Mouse (Mus musculus): ENCODE results near the gene Fhod1. TPM values are rescaled to one million over a fixed set of nuclear protein-coding genes. Genes with fewer than 3 reads are reported as not detected.
A peak's percentile ranks its signal among the peaks of the same experiment; 100 is the strongest.

Gene Fhod1
- polyA plus RNA-seq, 1 experiment from 2014 or later = 0.98 TPM

DNA sequence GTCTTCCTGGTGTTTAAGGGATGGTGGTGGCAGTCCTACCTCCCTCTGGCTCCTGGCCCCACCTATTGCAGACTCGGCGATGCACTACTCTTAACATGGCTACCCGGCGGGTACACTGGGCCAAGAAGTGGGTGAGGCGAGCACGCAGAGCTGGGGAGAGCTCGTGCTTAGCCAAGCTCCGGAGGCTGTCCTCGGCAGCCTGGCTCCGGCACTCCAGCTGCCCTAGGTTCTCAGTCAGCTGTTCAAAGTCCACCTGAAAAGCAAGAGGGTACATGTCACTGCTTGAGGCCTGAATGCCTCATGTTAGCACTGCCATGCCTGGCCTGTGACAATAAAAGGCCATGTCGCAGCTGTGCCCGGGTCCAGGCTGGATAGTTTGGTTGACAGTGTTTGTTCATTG, 17.4 kb downstream of the Fhod1 start:
- Histone ChIP-seq H3K4me3 (no peak overlapping the region), H3K27me3 (replicated peaks) (no peaks in the 10 kb centered on the region), H3K4me2 (replicated peaks) (no peak overlapping the region), H3K4me1 (peaks cover 11% of the 10 kb centered on the region), H3K9me3 (no peaks in the 10 kb centered on the region), H3K27ac (no peak overlapping the region), H3K36me3 (peaks cover 62% of the 10 kb centered on the region), H3K9ac (no peak overlapping the region)
- ATAC-seq (ENCODE audit: low FRiP score, low read depth) = no peak
- WGBS = 96% methylated on average over 12 of the region's 12 CpGs

GRCm38 (mm10) chr8:105326968-105327367, 20.8 kb downstream of the Fhod1 start:
- ATAC-seq (ENCODE audit: low FRiP score, low read depth) = no peak
- Histone ChIP-seq H3K9ac (peak overlapping the region; percentile 71), H3K4me3 (peak overlapping the region; percentile 70), H3K27ac (no peak overlapping the region), H3K36me3 (peaks cover 54% of the 10 kb centered on the region), H3K9me3 (no peaks in the 10 kb centered on the region), H3K4me1 (peaks cover 21% of the 10 kb centered on the region), H3K4me2 (replicated peaks) (peak overlapping the region; percentile 82), H3K27me3 (replicated peaks) (no peaks in the 10 kb centered on the region)
- 49% methylated on average over 6 of the region's 6 CpGs for WGBS

DNA sequence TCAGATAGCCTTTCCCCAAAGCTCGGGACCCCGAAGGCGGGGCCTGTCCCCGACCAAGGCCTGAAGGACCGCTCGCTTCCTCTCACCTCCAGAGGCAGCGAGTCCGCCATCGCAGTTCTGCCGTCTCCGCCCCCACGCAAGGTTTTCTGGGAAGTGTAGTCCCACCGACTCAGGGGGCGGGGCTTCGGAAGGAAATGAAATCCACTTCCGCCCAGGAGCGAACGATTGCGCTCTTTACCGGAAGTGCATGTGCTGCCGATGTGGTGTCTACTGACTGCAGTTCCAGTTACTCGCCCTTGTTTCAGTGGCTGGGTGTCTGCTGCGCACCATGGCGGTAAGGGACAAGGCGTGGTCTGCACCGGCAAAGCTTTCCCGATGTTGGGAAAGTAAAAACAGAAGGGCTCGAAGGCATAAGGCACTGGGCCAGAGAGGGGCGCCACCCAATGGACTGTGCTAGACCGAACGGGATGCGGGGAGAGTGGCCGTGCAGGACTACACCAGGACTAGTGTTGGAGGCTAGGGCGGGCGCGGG, 21.5 kb downstream of the Fhod1 start, which contains the start of the genes Lrrc29 and Tmem208:
Lrrc29 (minus strand) TSS at position 138 of the 532 bp plus-strand sequence.
Tmem208 (plus strand) TSS at position 214 of the 532 bp plus-strand sequence.
- peak within 1 kb of the TSS; percentile 80 for H3K9ac ChIP-seq
- no peaks in the 10 kb centered on the region for H3K9me3 ChIP-seq
- peaks cover 21% of the 10 kb centered on the region for H3K4me1 ChIP-seq
- H3K27ac ChIP-seq = 0 out of 2 replicates have a peak within 1 kb of the TSS, but pooled peaks have one; percentile 43
- peaks cover 46% of the 10 kb centered on the region for H3K36me3 ChIP-seq
- peak within 1 kb of the TSS; percentile 70 for H3K4me3 ChIP-seq
- WGBS = under 1% methylated on average over 36 of the region's 36 CpGs
- peak; percentile 92 for ATAC-seq (ENCODE audit: low FRiP score, low read depth)
- H3K4me2 ChIP-seq (replicated peaks) = peak within 1 kb of the TSS; percentile 82
- H3K27me3 ChIP-seq (replicated peaks) = no peaks in the 10 kb centered on the region

DNA sequence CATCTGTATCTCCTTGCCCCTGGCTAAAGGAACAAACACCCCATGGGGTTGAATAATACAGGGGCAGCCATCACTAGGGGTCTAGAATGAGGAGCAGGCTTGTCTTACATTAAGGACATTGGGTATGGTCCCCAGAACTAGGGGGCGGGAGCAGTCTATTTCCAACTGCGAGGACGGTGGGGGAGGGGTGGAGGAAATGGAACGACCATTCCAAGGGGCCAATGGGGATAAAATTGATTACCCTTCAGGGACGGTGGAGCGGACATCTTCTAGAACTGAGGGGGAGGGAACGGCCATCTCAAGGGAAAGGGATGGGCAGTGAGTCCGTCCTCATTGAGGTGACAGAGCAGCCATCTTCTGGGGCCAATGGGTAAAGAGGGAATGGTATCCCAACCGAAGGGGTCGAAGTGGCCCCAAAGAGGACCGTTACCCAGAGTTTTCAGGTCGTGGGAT, 22.1 kb downstream of the Fhod1 start:
- Histone ChIP-seq H3K9me3 (no peaks in the 10 kb centered on the region), H3K4me1 (peaks cover 21% of the 10 kb centered on the region), H3K27me3 (replicated peaks) (no peaks in the 10 kb centered on the region), H3K36me3 (peaks cover 41% of the 10 kb centered on the region), H3K9ac (peak overlapping the region; percentile 80), H3K4me2 (replicated peaks) (peak overlapping the region; percentile 82), H3K27ac (0 out of 2 replicates have a peak overlapping the region, but pooled peaks have one; percentile 43), H3K4me3 (peak overlapping the region; percentile 70)
- under 1% methylated on average over 12 of the region's 12 CpGs for WGBS
- peak; percentile 68 for ATAC-seq (ENCODE audit: low FRiP score, low read depth)

DNA sequence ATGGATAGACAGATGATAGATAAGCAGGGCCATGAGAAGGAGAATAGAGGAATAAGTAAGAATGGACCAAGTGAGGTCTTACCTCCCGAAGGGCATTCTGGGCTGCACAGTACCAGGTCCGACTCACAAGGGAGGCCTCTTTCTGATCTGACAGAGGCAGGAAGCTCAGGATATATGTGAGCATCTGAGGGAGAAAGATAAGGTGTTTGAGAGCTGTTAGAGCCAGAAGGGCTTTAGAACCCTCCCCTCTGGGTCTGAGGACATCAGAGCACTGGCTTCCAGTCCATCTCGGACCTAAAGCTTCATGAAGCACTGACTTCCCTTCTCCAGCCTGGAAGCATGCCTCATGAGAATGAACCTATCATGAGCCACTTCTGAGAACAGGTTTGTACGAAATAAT, 24.6 kb downstream of the Fhod1 start:
- ATAC-seq (ENCODE audit: low FRiP score, low read depth) = no peak
- Histone ChIP-seq H3K4me1 (peaks cover 21% of the 10 kb centered on the region), H3K9ac (no peak overlapping the region), H3K4me2 (replicated peaks) (no peak overlapping the region), H3K27ac (no peak overlapping the region), H3K27me3 (replicated peaks) (no peaks in the 10 kb centered on the region), H3K36me3 (peaks cover 21% of the 10 kb centered on the region), H3K9me3 (no peaks in the 10 kb centered on the region), H3K4me3 (no peak overlapping the region)
- WGBS = 94% methylated on average over 4 of the region's 4 CpGs

- no peak overlapping the region for H3K9ac ChIP-seq
These were observed 29.0 kb downstream of the Fhod1 start for GRCm38 (mm10) chr8:105318662-105319190.

DNA sequence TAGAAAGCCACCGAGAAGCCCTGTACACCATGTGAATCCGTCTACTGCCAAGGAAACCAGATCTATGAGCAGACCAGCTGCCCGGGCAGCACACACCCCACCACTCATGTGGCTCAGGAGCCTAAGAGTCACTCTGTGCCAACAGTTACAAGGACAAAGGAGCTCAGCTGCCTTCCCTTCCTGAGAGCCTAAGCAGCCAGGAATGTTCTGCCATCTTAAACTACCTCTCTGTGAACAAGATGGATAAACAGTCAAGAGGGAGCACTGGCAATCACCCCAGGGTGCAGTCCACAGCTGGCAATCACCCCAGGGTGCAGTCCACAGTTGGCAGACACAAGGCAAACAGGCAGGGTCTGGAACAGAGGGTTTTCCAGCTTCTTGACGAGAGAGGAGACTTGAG, 29.8 kb downstream of the Fhod1 start:
- Histone ChIP-seq H3K27me3 (replicated peaks) (no peaks in the 10 kb centered on the region), H3K4me1 (no peaks in the 10 kb centered on the region), H3K36me3 (peaks cover 56% of the 10 kb centered on the region), H3K9me3 (no peaks in the 10 kb centered on the region), H3K27ac (no peak overlapping the region), H3K4me2 (replicated peaks) (no peak overlapping the region), H3K4me3 (no peak overlapping the region), H3K9ac (no peak overlapping the region)
- 87% methylated on average over 4 of the region's 4 CpGs for WGBS
- ATAC-seq (ENCODE audit: low FRiP score, low read depth) = no peak

More at GRCm38 (mm10) chr8:105318662-105319190, 29.0 kb downstream of the Fhod1 start:
- 84% methylated on average over 11 of the region's 11 CpGs for WGBS
- ATAC-seq (ENCODE audit: low FRiP score, low read depth) = no peak
- Histone ChIP-seq H3K9me3 (no peaks in the 10 kb centered on the region), H3K4me2 (replicated peaks) (no peak overlapping the region), H3K27me3 (replicated peaks) (no peaks in the 10 kb centered on the region), H3K36me3 (peaks cover 53% of the 10 kb centered on the region), H3K4me3 (no peak overlapping the region), H3K4me1 (no peaks in the 10 kb centered on the region), H3K27ac (no peak overlapping the region)

- no peak for ATAC-seq (ENCODE audit: low FRiP score, low read depth)
- H3K9ac ChIP-seq = no peak overlapping the region
- H3K4me3 ChIP-seq = no peak overlapping the region
- WGBS = 91% methylated on average over 18 of the region's 18 CpGs
- no peaks in the 10 kb centered on the region for H3K9me3 ChIP-seq
- H3K4me2 ChIP-seq (replicated peaks) = no peak overlapping the region
- no peaks in the 10 kb centered on the region for H3K27me3 ChIP-seq (replicated peaks)
- H3K36me3 ChIP-seq = peaks cover 65% of the 10 kb centered on the region
- no peak overlapping the region for H3K27ac ChIP-seq
- no peaks in the 10 kb centered on the region for H3K4me1 ChIP-seq
These were observed 32.5 kb downstream of the Fhod1 start for GRCm38 (mm10) chr8:105315073-105315769.

GRCm38 (mm10) chr8:105313622-105314402, 33.9 kb downstream of the Fhod1 start:
- no peak overlapping the region for H3K9ac ChIP-seq
- 86% methylated on average over 9 of the region's 9 CpGs for WGBS
- ATAC-seq (ENCODE audit: low FRiP score, low read depth) = no peak
- no peak overlapping the region for H3K4me2 ChIP-seq (replicated peaks)
- no peak overlapping the region for H3K4me3 ChIP-seq
- H3K9me3 ChIP-seq = no peaks in the 10 kb centered on the region
- H3K27me3 ChIP-seq (replicated peaks) = no peaks in the 10 kb centered on the region
- H3K27ac ChIP-seq = no peak overlapping the region
- no peaks in the 10 kb centered on the region for H3K4me1 ChIP-seq
- peaks cover 77% of the 10 kb centered on the region for H3K36me3 ChIP-seq

- Histone ChIP-seq H3K4me3 (no peak overlapping the region), H3K36me3 (peaks cover 79% of the 10 kb centered on the region), H3K27ac (no peak overlapping the region), H3K27me3 (replicated peaks) (no peaks in the 10 kb centered on the region), H3K4me1 (no peaks in the 10 kb centered on the region), H3K9me3 (no peaks in the 10 kb centered on the region), H3K4me2 (replicated peaks) (no peak overlapping the region), H3K9ac (no peak overlapping the region)
- 93% methylated on average over 8 of the region's 8 CpGs for WGBS
- ATAC-seq (ENCODE audit: low FRiP score, low read depth) = no peak
These were observed 34.8 kb downstream of the Fhod1 start for GRCm38 (mm10) chr8:105312891-105313481.

GRCm38 (mm10) chr8:105311718-105312117, 36.0 kb downstream of the Fhod1 start:
- 76% methylated on average over 1 of the region's 1 CpGs for WGBS
- Histone ChIP-seq H3K27me3 (replicated peaks) (no peaks in the 10 kb centered on the region), H3K9me3 (no peaks in the 10 kb centered on the region), H3K27ac (no peak overlapping the region), H3K4me2 (replicated peaks) (no peak overlapping the region), H3K4me3 (no peak overlapping the region), H3K36me3 (peaks cover 86% of the 10 kb centered on the region), H3K9ac (no peak overlapping the region), H3K4me1 (no peaks in the 10 kb centered on the region)
- no peak for ATAC-seq (ENCODE audit: low FRiP score, low read depth)

DNA sequence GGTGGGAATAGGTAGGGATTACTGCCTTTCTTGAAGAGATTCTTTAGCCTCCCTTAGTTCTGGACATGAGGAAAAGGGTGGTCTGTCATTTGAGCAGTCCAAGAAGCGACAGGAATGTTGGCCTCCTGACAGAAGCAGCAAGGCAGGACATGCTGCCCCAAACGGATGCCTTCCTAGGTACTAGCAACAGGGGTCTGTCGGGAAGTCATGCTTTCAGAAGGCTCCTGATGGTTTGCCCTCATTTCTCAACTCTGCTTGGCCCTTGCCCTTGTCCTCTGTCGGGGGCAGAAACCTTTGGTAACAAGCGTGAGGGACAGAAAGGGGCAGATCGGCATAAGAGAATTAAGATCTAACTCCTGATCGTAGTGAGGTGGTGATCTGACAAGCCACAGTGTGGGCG, 37.6 kb downstream of the Fhod1 start:
- Histone ChIP-seq H3K36me3 (peaks cover 73% of the 10 kb centered on the region), H3K9ac (no peak overlapping the region), H3K4me2 (replicated peaks) (no peak overlapping the region), H3K27me3 (replicated peaks) (no peaks in the 10 kb centered on the region), H3K9me3 (no peaks in the 10 kb centered on the region), H3K27ac (no peak overlapping the region), H3K4me1 (peaks cover 11% of the 10 kb centered on the region), H3K4me3 (no peak overlapping the region)
- ATAC-seq (ENCODE audit: low FRiP score, low read depth) = no peak
- WGBS = 87% methylated on average over 8 of the region's 8 CpGs

Data from neural tube, embryonic 12.5 days (tissue).